Mouse (Mus musculus) T-helper 1 cell (primary cell): Measurements from ENCODE around the gene Rnf114.

Experiments used
- in situ Hi-C: fragments of 300-600 bp; cut with MboI, MseI; formaldehyde crosslinking; loops from one replicate; pipeline ENCODE4 v1.15.1; 2025; ENCODE audit warnings: high pct_unique_total_duplicates

Rnf114 gene

GRCm38 (mm10) chr2:167563703-167564102 is 71.3 kb downstream of the Rnf114 start:
- in situ Hi-C loops = no loop called here

- in situ Hi-C loops = no loop called here
Measured at GRCm38 (mm10) chr2:167564551-167565311, 72.3 kb downstream of the Rnf114 start.

- in situ Hi-C loops = no loop called here
Measured at GRCm38 (mm10) chr2:167565312-167565656, 72.8 kb downstream of the Rnf114 start.

- in situ Hi-C loops = no loop called here
Measured at GRCm38 (mm10) chr2:167565682-167566081, 73.2 kb downstream of the Rnf114 start.
